Comparison of ENCODE assay signal across 24 mouse cellular contexts in genomic region chr16:43597375-43598060, GRCm38 (mm10).
A peak's percentile ranks its signal among the peaks of the same experiment; 100 is the strongest.
DNase-seq lines count a peak whose midpoint lies in the region; ATAC-seq and TF ChIP-seq lines count a peak whose summit lies in the region.
"Had no signal": no experiment of that assay in that cellular context is flagged by ENCODE, and none has a peak within 500 bp of the region (broad histone marks: within the 10 kb centered on the region; RNA-seq: fewer than 3 reads in every experiment).

No protein-coding gene starts in this region.

- no peak overlapping the region for H3K4me2 ChIP-seq in forebrain, postnatal 0 days (ENCODE audit: low read depth)
- H3K4me2 ChIP-seq in liver, postnatal 0 days (ENCODE audit: low read depth, low read length): no peak overlapping the region
- H3K4me2 ChIP-seq: embryonic facial prominence, embryonic 15.5 days; heart, embryonic 15.5 days; hindbrain, embryonic 15.5 days; midbrain, embryonic 15.5 days; neural tube, embryonic 12.5 days had no signal

- no peak overlapping the region for H3K9ac ChIP-seq in forebrain, postnatal 0 days
- no peak overlapping the region for H3K9ac ChIP-seq in liver, adult 2 months (ENCODE audit: low read depth, low read length)
- H3K9ac ChIP-seq in liver, postnatal 0 days (replicated peaks): no peak overlapping the region
- H3K9ac ChIP-seq: embryonic facial prominence, embryonic 15.5 days; heart, embryonic 15.5 days; hindbrain, embryonic 15.5 days; midbrain, embryonic 15.5 days; neural tube, embryonic 12.5 days had no signal

- TF ChIP-seq EP300 in liver, postnatal 0 days (IDR thresholded peaks at IDR 0.05; ENCODE audit: low read depth): no peak

- no peaks in the 10 kb centered on the region for H3K9me3 ChIP-seq in forebrain, embryonic 10.5 days
- H3K9me3 ChIP-seq in forebrain, postnatal 0 days (ENCODE audit: low read length): no peaks in the 10 kb centered on the region
- no peaks in the 10 kb centered on the region for H3K9me3 ChIP-seq in liver, postnatal 0 days (ENCODE audit: low read length)
- H3K9me3 ChIP-seq: embryonic facial prominence, embryonic 15.5 days; heart, embryonic 15.5 days; hindbrain, embryonic 15.5 days; limb, embryonic 10.5 days; midbrain, embryonic 15.5 days; neural tube, embryonic 12.5 days had no signal

- ATAC-seq in forebrain, postnatal 0 days: no peak
- no peak for ATAC-seq in liver, postnatal 0 days
- ATAC-seq: activated CD4-positive, CD25-positive, alpha-beta regulatory T cell, adult 4 months; lung, postnatal 0 days; midbrain, embryonic 15.5 days had no signal

- H3K79me2 ChIP-seq in liver, adult 2 months (ENCODE audit: control insufficient read depth, insufficient read depth, low read length): peaks cover 6% of the 10 kb centered on the region; the same call in 1 of the 2 replicates

- DNase-seq in forebrain, embryonic 10.5 days (ENCODE audit: extremely low spot score, low spot score): no peak
- DNase-seq in forebrain, postnatal 0 days: no peak
- peak; percentile 52 for DNase-seq in liver, adult 2 months (ENCODE audit: extremely low read depth, low read depth, low spot score)
- no peak for DNase-seq in liver, postnatal 0 days
- peak; percentile 75 to 76 for DNase-seq in layer of hippocampus, adult 8-10 months (ENCODE audit: low spot score in 2 of 2)
- DNase-seq in right cerebral cortex, postnatal 10 days (ENCODE audit: low spot score in 2 of 2): no peak
- no peak for DNase-seq in kidney, adult 11 months
- DNase-seq: adrenal gland, postnatal 14 days; B cell, adult 2 months; embryo, embryonic 11 days; gastrocnemius, adult 2 months; heart, postnatal 36 days; kidney, adult 18-20 months; liver; right cerebral cortex, postnatal 25 days had no signal

- H3K4me1 ChIP-seq in forebrain, embryonic 10.5 days: peaks cover 7% of the 10 kb centered on the region
- H3K4me1 ChIP-seq in forebrain, postnatal 0 days (ENCODE audit: insufficient read depth): no peaks in the 10 kb centered on the region
- 0 out of 2 replicates have a peak, but pooled peaks cover 3% of the 10 kb centered on the region for H3K4me1 ChIP-seq in liver, adult 2 months (ENCODE audit: control insufficient read depth, insufficient read depth, low read length)
- H3K4me1 ChIP-seq in liver, postnatal 0 days (ENCODE audit: insufficient read depth): no peaks in the 10 kb centered on the region
- H3K4me1 ChIP-seq: embryonic facial prominence, embryonic 15.5 days; heart, embryonic 15.5 days; hindbrain, embryonic 15.5 days; limb, embryonic 10.5 days; midbrain, embryonic 15.5 days; neural tube, embryonic 12.5 days had no signal

- H3K4me3 ChIP-seq in forebrain, embryonic 10.5 days: no peak overlapping the region
- no peak overlapping the region for H3K4me3 ChIP-seq in forebrain, postnatal 0 days (ENCODE audit: low read depth, low read length)
- no peak overlapping the region for H3K4me3 ChIP-seq in liver, adult 2 months (ENCODE audit: insufficient read depth, low read depth, low read length)
- no peak overlapping the region for H3K4me3 ChIP-seq in liver, postnatal 0 days (ENCODE audit: low read depth, low read length)
- H3K4me3 ChIP-seq: embryonic facial prominence, embryonic 15.5 days; gastrocnemius, adult 2 months; heart, embryonic 15.5 days; hindbrain, embryonic 15.5 days; limb, embryonic 10.5 days; midbrain, embryonic 15.5 days; neural tube, embryonic 12.5 days had no signal

- WGBS in forebrain, embryonic 10.5 days: 86% methylated on average over 7 of the region's 7 CpGs
- WGBS in forebrain, postnatal 0 days: 82% methylated on average over 7 of the region's 7 CpGs
- 71% methylated on average over 7 of the region's 7 CpGs for WGBS in liver, adult 2 months
- 59% methylated on average over 7 of the region's 7 CpGs for WGBS in liver, postnatal 0 days (ENCODE audit: insufficient replicate concordance)

- H3K27me3 ChIP-seq in forebrain, embryonic 10.5 days (ENCODE audit: poor library complexity, severe bottlenecking): no peaks in the 10 kb centered on the region
- H3K27me3 ChIP-seq in forebrain, postnatal 0 days (ENCODE audit: insufficient read depth, low read length): no peaks in the 10 kb centered on the region
- no peaks in the 10 kb centered on the region for H3K27me3 ChIP-seq in liver, adult 2 months (ENCODE audit: control insufficient read depth, insufficient read depth, low read length)
- no peaks in the 10 kb centered on the region for H3K27me3 ChIP-seq in liver, postnatal 0 days (ENCODE audit: insufficient read depth, low read length)
- H3K27me3 ChIP-seq: embryonic facial prominence, embryonic 15.5 days; heart, embryonic 15.5 days; hindbrain, embryonic 15.5 days; midbrain, embryonic 15.5 days; neural tube, embryonic 12.5 days had no signal

- peak overlapping the region; percentile 36; the same call in 1 of the 2 replicates for H3K27ac ChIP-seq in forebrain, embryonic 10.5 days
- H3K27ac ChIP-seq in forebrain, postnatal 0 days (ENCODE audit: low read depth, low read length): no peak overlapping the region
- no peak overlapping the region for H3K27ac ChIP-seq in liver, adult 2 months (replicated peaks; ENCODE audit: insufficient read depth, low read depth, low read length)
- no peak overlapping the region for H3K27ac ChIP-seq in liver, postnatal 0 days (ENCODE audit: low read depth)
- H3K27ac ChIP-seq: embryonic facial prominence, embryonic 15.5 days; gastrocnemius, adult 2 months; heart, embryonic 15.5 days; hindbrain, embryonic 15.5 days; limb, embryonic 10.5 days; macrophage; midbrain, embryonic 15.5 days; neural tube, embryonic 12.5 days had no signal

- no peak for TF ChIP-seq CTCF in forebrain, postnatal 0 days (IDR thresholded peaks at IDR 0.05; ENCODE audit: low read depth)
- no peak for TF ChIP-seq CTCF in liver, adult 2 months (IDR thresholded peaks at IDR 0.05; ENCODE audit: low read depth, low read length)
- no peak for TF ChIP-seq CTCF in liver, postnatal 0 days (IDR thresholded peaks at IDR 0.05; ENCODE audit: low read depth)

- peaks cover 4% of the 10 kb centered on the region; the same call in 1 of the 2 replicates for H3K36me3 ChIP-seq in forebrain, embryonic 10.5 days (replicated peaks)
- peaks cover 11% of the 10 kb centered on the region; the same call in 1 of the 2 replicates for H3K36me3 ChIP-seq in forebrain, postnatal 0 days (ENCODE audit: insufficient read depth)
- H3K36me3 ChIP-seq in liver, adult 2 months (ENCODE audit: control insufficient read depth, insufficient read depth, low read length): peaks cover 45% of the 10 kb centered on the region
- no peaks in the 10 kb centered on the region for H3K36me3 ChIP-seq in liver, postnatal 0 days (replicated peaks; ENCODE audit: insufficient read depth, low read length)
- H3K36me3 ChIP-seq: embryonic facial prominence, embryonic 15.5 days; heart, embryonic 15.5 days; hindbrain, embryonic 15.5 days; limb, embryonic 10.5 days; midbrain, embryonic 15.5 days had no signal

- TF ChIP-seq POLR2A in liver, adult 2 months (IDR thresholded peaks at IDR 0.05; ENCODE audit: extremely low read depth, insufficient read depth, low read length): no peak

Comparison
In these comparisons a context has a peak if more than half of its experiments do, and no peak if none do; other contexts are left out.
1. DNase-seq: peak in liver, adult 2 months (single experiment) and layer of hippocampus, adult 8-10 months (2 of 2); none in forebrain, embryonic 10.5 days (single experiment), forebrain, postnatal 0 days (single experiment), liver, postnatal 0 days (single experiment), right cerebral cortex, postnatal 10 days (0 of 2) and kidney, adult 11 months (single experiment).